In the genomic region with DNA sequence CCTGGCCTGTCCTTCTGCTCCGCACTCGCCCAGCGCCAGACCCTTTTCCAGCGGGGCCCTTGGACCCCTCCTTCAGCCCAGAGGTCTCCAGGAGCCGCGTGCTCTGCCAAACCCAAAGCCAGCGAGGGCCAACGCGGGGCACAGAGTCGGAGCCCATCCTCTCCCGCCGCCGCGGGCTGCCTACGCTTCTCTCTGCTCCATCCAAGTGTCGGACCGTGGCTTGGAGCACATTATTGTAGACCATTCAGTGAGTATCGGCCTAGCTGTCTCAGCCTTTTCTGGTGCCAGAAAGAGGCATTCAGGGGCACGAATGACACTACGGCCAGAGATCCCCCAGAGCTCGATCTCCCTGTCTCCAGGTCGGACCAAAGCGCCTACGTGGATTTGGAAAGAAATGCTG, we compare ENCODE assay signal across 8 mouse cellular contexts. TPM values are rescaled to one million over a fixed set of nuclear protein-coding genes. Genes with fewer than 3 reads are reported as not detected.
DNase-seq lines count a peak whose midpoint lies in the region; ATAC-seq lines count a peak whose summit lies in the region.

No protein-coding gene starts in this region.

- peaks cover 45% of the 10 kb centered on the region for H3K27me3 ChIP-seq in embryonic facial prominence, embryonic 14.5 days (replicated peaks; ENCODE audit: control insufficient read depth, insufficient read depth, low read length)
- H3K27me3 ChIP-seq in hindbrain, embryonic 15.5 days: no peaks in the 10 kb centered on the region

- no peaks in the 10 kb centered on the region for H3K36me3 ChIP-seq in embryonic facial prominence, embryonic 14.5 days (ENCODE audit: control insufficient read depth, insufficient read depth, low read length)
- H3K36me3 ChIP-seq in hindbrain, embryonic 15.5 days: no peaks in the 10 kb centered on the region; the same call in 1 of the 2 replicates

- peak overlapping the region; percentile 63 for H3K9ac ChIP-seq in embryonic facial prominence, embryonic 14.5 days (ENCODE audit: low read depth, low read length)
- peak overlapping the region; percentile 96 for H3K9ac ChIP-seq in hindbrain, embryonic 15.5 days

- peak; percentile 57 to 60 for DNase-seq in layer of hippocampus, postnatal 10 days (ENCODE audit: low spot score in 2 of 2)
- no peak for DNase-seq in layer of hippocampus, adult 11-12 months (ENCODE audit: low spot score)
- DNase-seq in embryonic facial prominence, embryonic 14.5 days (ENCODE audit: low spot score): no peak
- DNase-seq in neural tube, embryonic 10.5 days (ENCODE audit: extremely low spot score, low spot score): peak; percentile 71
- DNase-seq in yolk sac, embryonic 10.5 days (ENCODE audit: low spot score): no peak
- DNase-seq in thymus, postnatal 0 days (ENCODE audit: low spot score): no peak
- no peak for DNase-seq in right cerebral cortex, adult 18-20 months

- peak overlapping the region; percentile 78 for H3K4me2 ChIP-seq in embryonic facial prominence, embryonic 14.5 days (ENCODE audit: low read depth, low read length)
- peak overlapping the region; percentile 71 for H3K4me2 ChIP-seq in hindbrain, embryonic 15.5 days

- no peak; the same call in 1 of the 2 replicates for ATAC-seq in embryonic facial prominence, embryonic 14.5 days (ENCODE audit: low read depth)
- ATAC-seq in hindbrain, embryonic 15.5 days (ENCODE audit: low FRiP score, low read depth): no peak

- H3K27ac ChIP-seq in embryonic facial prominence, embryonic 14.5 days (replicated peaks; ENCODE audit: low read depth, low read length): no peak overlapping the region
- peak overlapping the region; percentile 93 for H3K27ac ChIP-seq in hindbrain, embryonic 15.5 days (replicated peaks)

- peak overlapping the region; percentile 53 for H3K4me3 ChIP-seq in embryonic facial prominence, embryonic 14.5 days (ENCODE audit: low read depth, low read length)
- peak overlapping the region; percentile 73 for H3K4me3 ChIP-seq in hindbrain, embryonic 15.5 days

- under 1% methylated on average over 18 of the region's 24 CpGs for WGBS in embryonic facial prominence, embryonic 14.5 days
- under 1% methylated on average over 24 of the region's 24 CpGs for WGBS in hindbrain, embryonic 15.5 days

- H3K4me1 ChIP-seq in embryonic facial prominence, embryonic 14.5 days (ENCODE audit: control insufficient read depth, insufficient read depth, low read length): no peaks in the 10 kb centered on the region
- peaks cover 55% of the 10 kb centered on the region for H3K4me1 ChIP-seq in hindbrain, embryonic 15.5 days (replicated peaks)

- no peaks in the 10 kb centered on the region for H3K9me3 ChIP-seq in embryonic facial prominence, embryonic 14.5 days (ENCODE audit: control insufficient read depth, low read length)
- H3K9me3 ChIP-seq in hindbrain, embryonic 15.5 days: no peaks in the 10 kb centered on the region

RNA-seq across cellular contexts. Expression of gene Adcyap1r1, which starts 0.6 kb away (rescaled TPM):
- total RNA-seq in layer of hippocampus, postnatal 10 days (2021): 100 to 1,000 TPM; 162 to 166 TPM
- polyA plus RNA-seq in embryonic facial prominence, embryonic 14.5 days (2014; fragmentation: Nextera tagmentation; extraction: Ambion mirVana): 5.1 and 5.2 TPM in 2 replicates
- 60.0 and 64.1 TPM in 2 replicates for polyA plus RNA-seq in hindbrain, embryonic 15.5 days (2015; fragmentation: Nextera tagmentation; extraction: Ambion mirVana)
- polyA plus RNA-seq in thymus, postnatal 0 days (2015; fragmentation: Nextera tagmentation; extraction: Ambion mirVana): 0.40 and 0.44 TPM in 2 replicates

Comparison
In these comparisons a context has a peak if more than half of its experiments do, and no peak if none do; other contexts are left out.
1. DNase-seq: peak in layer of hippocampus, postnatal 10 days (2 of 2) and neural tube, embryonic 10.5 days (single experiment); none in layer of hippocampus, adult 11-12 months (single experiment), embryonic facial prominence, embryonic 14.5 days (single experiment), yolk sac, embryonic 10.5 days (single experiment), thymus, postnatal 0 days (single experiment) and right cerebral cortex, adult 18-20 months (single experiment).